Mouse (Mus musculus): ENCODE measurements at regions not wholly inside any gene's neighbourhood (a gene's known extent, or its start where the extent isn't known, plus 50 kb on each side); places are given as distances from the start of the nearest gene placed in this dataset.
"Not testable (repeated sequence)": the region's sequence is repeated elsewhere in the genome, so short reads cannot be mapped to it uniquely, and the experiment has no call there.

DNA sequence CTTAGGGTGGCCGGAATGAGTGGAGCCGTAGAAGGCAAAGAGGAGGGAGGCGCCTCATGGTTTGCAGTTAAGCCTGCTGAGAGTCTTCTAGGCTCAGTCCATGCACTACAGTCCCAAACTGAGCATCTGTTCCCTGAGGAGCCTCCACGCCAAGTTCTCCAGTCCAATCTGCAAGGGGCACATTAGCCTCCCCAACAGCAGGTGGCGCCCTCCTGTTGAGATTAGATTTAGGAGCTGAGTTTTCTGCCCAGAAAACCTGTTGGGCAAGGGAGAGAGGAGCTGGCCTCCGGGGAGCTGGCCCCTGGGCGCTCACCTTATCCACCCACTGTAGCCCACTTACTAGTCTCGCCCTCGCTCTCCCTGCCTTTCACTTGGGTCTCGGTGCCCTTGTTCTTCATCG, 150.0 kb upstream of the Haao start:
- no peak for DNase-seq (ENCODE audit: extremely low read depth, low read depth, low spot score)

DNA sequence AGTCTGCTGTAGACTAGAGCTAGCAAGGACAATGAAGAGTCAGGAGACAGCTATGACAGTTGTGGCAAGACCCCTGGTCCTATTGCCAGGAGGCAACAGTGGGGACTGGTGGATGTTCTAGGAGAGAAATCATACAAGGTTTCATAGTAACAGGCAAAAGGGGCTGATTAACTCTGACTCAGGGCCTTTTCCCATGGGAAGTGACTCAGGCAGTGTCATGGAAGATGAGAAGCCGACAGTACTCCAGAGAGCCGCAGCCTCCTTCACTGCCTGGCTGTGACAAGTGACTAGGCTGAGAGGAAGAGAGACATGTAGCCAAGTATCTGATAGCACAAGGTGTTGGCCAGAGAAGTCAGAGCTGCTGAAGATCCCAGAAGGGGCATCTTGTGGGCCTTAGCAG, 145.3 kb upstream of the Haao start:
- no peak for DNase-seq (ENCODE audit: extremely low read depth, low read depth, low spot score)

DNA sequence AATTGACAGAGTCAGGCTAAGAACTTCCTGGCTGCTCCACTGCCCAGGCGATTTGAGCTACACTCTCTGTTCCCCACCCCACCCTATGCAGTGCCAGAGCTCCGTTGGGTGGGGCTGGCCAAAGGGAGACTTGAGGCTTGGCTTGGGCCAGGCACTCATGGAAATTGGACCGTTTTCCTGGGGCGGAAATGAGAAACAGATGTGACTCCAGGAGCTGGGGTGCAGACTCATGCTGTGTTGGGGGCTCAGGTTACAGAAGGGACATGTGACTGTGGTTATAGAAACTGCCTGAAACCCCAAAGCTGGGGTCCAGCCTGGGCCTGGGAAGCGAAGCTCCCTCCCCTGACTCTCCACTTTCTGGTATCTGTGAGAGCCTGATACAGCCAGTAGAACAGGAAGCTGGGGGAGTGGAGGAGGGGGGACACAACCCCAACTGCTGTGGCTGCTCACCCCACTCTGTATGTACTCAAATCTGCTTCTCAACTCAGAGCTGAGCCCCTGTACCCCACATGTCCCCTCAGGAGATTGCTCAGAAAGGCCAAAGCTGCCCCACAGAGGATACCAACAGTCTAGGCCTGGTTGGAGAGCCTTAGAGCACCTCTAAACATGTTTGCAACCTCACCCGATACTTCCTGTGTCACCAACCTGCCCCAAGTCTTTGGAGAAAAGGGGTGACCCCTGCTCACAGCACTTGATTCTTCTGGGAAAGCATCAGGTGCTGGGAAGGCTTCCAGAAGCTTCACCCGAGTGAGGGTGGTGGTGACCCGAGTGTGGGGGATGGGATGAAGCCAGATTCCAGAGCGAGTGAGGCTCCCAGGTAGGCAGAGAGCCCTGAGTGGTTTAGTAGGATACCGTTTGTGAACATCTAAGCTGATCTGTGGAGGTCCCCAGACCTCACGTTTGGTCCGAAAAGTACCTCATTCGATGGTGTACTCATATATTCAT, 142.9 kb upstream of the Haao start:
- DNase-seq (ENCODE audit: extremely low read depth, low read depth, low spot score): no peak

DNA sequence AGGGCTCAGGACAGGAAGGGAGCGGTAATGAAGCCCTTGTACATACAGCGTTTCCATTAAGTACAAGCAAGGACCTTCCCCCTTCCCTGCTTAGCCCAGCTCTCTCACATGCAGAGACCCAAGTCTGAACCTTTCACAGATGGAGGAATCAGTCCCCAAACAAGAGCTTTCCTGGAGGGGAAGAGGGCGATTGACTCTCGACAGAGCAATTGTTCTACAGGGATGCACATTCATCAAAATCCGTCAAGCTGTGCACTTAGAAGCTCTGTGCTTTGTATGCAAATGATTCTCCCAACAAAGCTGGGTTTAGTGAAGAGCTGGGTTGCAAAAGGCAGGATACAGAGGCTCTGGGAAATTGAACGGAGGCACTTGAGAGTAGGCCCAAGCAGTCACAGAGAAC, 141.1 kb upstream of the Haao start:
- no peak for DNase-seq (ENCODE audit: extremely low read depth, low read depth, low spot score)

DNA sequence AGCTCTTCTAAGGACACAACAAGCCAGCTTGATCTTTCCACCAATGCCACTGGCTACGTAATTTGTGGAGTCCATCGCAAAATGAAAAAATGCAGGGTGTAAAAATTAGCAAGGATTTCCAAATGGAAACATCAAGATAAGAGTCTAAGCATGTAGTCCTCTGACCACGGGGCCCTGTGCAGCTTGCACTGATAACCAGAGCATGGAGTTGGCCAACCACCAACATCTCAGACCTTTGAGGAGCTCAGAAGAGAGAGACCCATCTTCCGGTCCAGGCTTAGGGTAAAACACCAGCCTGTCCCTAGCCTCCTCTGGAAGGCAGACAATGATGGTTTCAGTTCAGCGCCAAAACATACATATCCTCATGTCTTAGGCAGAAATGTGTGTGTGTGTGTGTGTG, 140.4 kb upstream of the Haao start:
- DNase-seq (ENCODE audit: extremely low read depth, low read depth, low spot score): no peak

DNA sequence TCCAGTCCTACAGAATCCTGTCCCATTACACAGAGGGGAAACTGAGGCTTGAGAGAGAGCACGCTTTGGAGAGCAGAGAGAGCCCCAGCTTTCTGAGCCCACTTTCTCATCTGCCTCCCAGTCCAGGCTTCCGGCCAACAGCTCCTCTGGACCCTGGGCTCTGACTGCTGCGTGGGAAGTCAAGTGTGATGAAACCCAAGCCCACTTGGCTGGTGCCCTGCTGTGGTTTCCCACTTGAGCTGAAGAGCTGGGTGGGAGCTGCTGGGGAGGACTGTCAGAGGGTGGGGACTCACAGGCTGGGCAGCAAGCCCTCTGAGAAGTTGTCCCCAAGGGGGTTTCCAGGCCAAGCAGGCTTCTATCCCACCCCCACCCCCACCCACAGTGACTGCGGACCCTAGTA, 139.9 kb upstream of the Haao start:
- no peak for DNase-seq (ENCODE audit: extremely low read depth, low read depth, low spot score)

DNA sequence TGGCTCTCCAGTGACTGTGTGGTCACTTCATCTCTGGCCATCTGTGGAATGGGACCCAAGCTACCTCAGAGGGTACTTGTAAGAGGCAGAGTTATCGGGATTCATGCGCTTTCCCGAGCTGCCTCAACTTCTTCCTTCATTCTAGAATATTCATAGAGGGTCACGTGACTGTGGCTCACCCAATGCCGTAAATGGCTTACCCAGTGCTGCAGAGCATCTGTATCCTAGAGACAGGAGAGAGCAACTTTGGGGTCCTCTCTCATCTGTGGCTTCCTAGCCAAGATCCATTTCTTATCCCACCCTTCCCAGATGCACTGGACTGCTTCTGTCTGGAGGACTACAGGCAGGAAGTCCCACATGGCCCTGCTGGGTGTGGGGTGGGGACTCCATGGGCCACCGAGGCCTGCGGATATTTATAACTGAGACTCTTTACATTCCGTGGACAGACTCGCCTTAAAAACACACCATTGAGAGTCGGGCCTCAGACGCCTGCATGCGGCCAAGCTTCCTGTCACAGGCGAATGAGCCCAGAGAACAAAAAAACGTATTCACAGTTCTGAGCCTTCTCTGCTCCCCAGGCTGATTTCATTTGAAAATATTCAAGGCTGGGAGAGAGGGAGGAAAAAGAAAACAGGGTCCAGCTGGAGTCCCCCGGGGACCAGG, 138.3 kb upstream of the Haao start:
- DNase-seq (ENCODE audit: extremely low read depth, low read depth, low spot score): no peak

DNA sequence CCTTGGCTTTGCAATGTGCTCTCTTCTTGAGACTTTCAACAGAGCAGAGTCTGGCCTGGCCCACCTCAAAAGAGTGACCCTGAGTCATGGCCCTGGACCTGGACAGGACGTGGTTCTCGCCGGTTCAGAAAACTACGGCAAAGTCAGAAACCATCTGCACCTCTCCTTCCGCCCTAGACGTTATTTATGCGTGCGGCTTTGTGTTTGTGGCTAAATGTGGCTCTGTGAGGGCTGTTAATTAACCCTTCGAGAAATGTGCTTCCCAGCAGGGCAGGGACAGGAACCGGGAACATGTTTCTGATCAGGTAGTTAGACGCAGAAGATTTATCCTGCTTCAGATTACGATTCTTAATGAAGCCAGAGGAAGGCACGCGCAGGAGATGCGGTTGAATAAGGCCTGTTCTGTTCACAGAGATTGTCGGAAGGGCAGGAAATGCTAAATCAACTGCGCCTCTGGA, 137.6 kb upstream of the Haao start:
- no peak for DNase-seq (ENCODE audit: extremely low read depth, low read depth, low spot score)

DNA sequence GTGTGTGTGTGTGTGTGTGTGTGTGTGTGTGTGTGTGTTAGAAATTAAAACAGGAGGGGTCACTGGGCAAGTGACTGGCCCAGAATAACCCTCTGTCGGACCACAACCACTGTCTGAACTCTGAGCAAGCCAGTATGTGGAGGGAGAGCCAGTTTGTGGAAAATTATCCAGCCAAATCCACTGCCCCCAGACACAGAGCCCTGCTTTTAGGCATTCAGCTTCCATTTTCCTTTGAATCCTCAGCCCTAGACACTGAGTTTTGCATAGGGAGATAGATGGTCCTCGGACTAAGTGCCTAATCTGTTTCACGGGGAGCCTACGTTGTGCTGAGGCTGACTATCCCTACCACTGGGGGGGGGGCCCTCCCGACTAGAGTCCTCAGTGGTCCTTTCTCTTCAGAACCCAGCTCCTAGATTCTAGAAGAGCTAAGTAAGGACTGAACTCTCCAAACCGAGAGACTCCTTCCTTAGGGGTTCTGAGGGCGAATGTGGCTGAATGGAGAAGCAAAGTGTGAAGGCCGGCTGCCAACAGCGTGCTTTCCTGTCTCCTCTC, 136.2 kb upstream of the Haao start:
- no peak for DNase-seq (ENCODE audit: extremely low read depth, low read depth, low spot score)

DNA sequence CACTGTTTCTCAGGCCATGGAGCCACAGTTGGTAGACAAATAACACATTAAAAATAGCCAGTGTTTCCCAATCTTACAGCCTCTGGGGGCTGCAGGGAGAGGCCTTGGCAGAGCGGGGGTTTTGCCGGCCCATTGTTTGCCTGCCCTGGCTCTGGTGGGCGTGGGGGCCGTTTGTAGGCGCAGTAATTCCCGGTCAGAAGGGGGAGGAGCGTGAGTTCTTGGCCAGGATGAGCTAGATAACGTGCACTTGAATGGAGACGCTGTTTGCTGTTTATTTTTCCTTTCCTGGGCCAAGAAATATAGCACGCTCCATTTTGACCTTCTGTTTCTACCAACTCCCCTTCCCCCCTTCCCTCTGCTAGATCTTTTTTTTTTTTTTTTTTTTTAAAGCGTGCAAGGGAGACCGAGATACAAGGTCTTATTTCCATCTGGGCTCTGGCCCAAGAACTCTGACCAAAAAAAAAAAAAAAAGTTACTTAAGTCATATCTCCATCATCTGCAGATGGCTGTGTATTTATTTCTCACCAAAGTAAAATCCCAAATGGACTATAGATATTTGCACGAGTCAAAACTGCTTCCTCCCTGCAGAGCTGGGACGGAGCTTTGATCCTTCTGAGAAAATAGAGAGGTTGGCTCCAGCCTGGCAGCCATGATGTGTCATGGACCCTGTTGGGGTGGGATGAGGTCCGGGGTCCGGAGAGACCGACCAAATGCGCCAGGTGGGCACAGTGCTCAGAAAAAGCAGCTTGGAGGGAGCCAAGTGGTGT, 135.5 kb upstream of the Haao start:
- DNase-seq (ENCODE audit: extremely low read depth, low read depth, low spot score): no peak

DNA sequence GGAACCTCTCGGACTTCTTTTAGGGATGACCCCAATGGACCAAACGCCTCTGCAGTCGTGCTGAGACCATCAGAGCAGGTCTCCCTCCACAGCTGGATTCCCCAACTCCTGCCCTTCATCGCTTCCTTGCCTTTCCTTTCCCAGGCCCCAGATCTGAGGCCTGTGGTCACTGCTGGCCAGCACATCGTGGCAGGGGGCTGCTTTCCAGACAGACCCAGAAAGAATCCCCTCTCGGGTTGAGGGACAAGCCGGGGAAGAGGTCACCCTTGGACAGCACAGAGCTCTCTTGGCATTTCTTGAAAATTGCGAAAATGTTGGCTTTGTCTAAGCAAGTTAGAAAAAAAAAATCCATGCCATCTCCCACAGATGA, 134.9 kb upstream of the Haao start:
- no peak for DNase-seq (ENCODE audit: extremely low read depth, low read depth, low spot score)

DNA sequence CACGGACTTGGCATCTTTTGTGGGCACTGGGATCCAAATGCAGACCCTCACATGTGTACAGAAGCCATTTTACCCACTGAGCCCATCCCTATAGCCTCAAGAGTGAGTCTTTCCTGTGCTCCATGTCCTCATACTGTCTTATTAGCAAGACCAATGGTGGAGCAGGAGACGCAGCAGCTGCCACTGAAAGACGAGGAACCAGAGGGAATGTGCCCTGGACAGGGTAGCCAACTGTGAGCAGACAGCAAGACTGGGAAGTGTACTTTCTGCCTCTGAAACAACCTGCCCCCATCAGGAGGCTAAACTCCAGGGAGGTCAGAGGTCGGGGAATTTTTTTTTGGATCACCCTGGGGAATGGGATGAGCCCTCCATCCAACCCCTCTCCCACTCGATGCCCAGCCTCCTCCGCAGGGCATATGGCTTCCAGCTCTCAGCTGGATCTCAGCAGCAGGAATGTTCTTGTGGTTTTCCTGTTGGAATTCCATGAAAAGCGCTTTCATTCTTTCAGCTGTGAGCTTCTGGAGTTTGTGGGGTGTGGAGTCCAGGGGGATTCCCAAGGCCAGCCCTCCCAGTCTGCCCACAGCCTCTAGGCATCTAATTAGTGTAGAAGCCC, 131.2 kb upstream of the Haao start:
- no peak for DNase-seq (ENCODE audit: extremely low read depth, low read depth, low spot score)

DNA sequence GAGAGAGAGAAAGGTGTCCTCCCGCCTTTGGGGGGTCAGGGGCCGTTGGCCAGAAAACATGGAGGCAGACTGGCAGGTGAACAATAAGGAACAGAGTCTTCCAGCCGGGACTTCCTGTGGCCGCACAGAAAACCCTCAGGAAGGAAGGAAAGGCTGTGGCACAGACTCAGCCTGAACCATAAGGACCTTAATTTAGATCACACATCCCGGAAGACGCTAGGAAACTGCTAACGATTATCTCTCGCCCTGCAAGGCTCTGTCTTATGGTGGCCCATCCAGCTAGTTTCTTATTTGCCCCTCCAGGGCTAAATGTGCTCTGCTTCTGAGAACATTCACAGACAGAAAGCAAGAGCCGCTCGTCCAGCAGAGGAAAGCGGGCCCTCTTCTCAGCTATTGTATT, 130.0 kb upstream of the Haao start:
- no peak for DNase-seq (ENCODE audit: extremely low read depth, low read depth, low spot score)

DNA sequence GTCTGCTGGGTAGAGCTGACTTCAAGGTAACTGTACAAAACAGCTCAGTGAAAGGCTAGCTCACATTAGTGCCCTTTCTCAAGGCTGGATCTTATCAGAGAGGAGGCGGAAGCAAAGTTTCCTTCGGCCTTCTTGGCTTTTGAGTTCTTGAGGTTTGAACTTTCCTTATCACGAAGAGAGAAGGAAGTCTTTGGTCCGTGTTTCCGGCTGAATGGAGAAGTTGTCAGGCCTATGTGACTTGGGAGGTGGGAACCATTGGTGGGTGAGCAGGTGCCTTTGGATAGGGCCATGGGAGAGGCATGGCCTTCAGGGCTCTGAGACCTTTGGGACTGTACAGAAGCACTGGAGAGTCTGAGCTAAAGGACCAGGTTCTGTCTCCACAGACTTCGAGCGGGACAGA, 128.1 kb upstream of the Haao start:
- no peak for DNase-seq (ENCODE audit: extremely low read depth, low read depth, low spot score)

DNA sequence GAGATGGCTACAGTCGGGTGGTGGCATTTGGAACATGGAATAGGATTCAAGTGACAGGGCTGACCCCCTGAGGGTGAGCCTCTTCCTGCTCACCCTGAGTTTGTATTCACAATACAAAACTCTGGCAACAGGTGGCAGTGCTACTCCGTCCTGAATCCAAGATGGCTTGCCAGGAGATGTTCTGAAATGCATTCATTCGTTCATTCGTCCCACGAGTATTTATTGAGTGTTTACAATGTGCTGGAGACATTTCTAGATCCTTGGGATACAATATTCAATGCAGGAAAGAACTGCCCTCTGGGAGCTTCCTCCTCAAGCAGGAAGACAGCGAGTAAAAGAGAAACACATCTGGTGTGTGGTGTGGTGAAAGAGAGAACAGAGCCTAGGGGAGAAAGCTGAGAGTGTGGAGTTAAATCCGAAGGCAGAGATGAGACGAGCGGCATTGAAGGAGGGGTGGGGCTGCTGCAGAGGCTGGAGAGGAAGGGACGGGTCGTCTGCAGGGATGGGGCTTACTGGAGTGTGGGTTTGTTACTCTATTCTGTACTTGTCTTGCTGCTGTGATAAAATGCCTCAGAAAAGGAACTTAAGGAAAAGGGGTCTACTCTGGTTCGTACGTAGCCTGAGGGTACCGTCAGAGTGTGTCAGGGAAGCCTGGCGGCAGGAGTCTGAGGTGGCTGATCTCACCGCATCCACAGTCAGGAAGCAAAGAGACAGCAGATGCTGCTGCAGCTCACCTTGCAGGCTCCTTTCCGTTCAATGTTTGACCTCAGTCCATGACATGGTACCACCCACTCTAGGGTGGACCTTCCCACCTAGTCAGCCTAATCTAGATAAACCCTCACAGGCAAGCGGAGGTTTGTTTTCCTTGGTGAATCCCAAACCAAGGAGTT, 125.9 kb upstream of the Haao start:
- no peak for DNase-seq (ENCODE audit: extremely low read depth, low read depth, low spot score)

DNA sequence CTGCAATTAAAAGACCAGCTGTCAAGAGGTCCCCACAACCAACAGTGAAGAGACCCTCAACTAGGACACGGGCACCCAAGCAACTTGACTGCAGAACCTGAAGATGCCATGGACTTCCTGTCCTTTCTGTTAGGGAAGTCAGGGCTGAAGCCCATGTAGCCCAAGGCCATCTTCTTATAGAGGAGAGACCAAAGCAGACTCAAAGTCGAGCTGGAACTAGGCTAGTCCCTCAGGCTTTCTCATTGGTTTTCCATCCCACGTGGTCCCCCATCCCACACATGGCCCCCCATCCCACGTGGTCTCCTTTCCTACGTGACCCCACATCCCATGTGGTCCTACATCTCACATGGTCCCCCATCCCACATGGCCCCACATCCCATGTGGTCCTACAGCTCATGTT, 125.1 kb upstream of the Haao start:
- DNase-seq (ENCODE audit: extremely low read depth, low read depth, low spot score): no peak

DNA sequence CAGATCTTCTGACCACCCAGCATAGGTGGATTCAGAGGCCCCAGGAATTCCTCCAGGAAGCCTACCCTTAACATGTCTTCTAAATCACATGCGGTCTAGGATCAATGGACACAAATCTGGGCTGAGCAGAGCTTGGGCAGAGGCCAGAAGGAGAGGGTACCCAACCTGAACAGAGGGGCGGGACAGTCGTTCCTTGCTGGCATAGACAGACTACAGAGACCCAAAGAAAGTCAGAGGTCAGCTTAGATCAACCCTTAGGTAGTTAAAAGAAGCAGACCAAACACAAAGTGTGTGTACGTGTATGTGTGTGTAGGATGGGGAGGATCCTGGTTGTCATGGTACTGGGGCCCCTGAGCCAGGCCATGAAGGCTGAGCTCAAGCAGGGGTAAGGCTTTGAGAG, 124.7 kb upstream of the Haao start:
- DNase-seq (ENCODE audit: extremely low read depth, low read depth, low spot score): no peak

DNA sequence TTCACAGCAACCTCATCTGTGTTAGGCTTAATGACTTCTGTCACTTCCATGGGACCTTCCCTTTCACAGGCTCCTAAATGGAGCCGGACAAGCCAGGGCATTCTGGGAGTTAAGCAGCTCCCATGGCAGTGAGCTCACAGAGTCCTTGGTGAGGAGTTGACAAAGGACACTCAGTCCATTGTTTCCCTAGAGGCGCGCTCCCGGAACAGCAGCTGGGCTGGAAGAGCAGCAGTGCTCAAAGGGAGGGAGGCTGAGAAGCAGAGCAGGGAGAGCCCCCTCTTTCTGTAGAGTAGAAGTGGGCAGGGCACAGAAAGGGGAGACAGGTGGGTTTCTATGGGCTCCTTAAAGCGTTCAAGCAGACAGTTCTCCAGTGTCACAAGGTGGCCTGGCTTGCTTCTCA, 124.3 kb upstream of the Haao start:
- DNase-seq (ENCODE audit: extremely low read depth, low read depth, low spot score): no peak

DNA sequence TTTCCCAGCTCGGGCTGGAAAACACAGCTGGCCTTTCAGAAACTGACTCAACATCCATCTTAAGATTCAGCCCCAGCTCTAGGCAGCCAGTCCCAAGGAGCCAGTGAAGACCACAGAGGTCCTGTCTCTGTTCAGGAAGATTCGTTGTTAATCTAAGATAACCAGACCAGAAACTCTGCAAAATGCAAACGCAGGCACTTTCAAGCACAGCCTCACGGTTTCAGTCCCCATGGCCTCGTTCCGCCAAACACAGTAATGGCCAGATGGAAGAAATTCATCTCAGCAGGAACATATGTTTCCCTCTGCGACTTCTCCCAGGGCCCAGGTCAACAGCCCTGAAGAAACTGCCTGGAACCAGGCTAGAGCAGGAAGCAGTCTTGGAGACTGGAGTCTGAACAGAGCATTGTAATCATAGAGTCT, 121.7 kb upstream of the Haao start:
- DNase-seq (ENCODE audit: extremely low read depth, low read depth, low spot score): no peak

DNA sequence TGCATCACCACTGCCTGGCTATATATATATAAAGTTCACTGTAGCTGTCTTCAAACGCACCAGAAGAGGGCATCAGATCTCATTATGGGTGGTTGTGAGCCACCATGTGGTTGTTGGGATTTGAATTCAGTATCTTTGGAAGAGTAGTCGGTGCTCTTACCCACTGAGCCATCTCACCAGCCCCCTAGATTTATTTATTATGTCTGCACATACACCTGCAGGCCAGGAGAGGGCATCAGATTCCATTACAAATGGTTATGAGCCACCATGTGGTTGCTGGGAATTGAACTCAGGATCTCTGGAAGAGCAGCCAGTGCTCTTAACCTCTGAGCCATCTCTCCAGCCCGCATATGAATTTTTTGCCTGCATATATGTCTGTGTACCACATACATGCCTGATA, 120.4 kb upstream of the Haao start:
- not testable (repeated sequence) for DNase-seq (ENCODE audit: extremely low read depth, low read depth, low spot score)
